17 mouse cellular contexts compared by ENCODE assay signal in genomic region chr1:190623916-190624315, GRCm38 (mm10).
"Had no signal": no experiment of that assay in that cellular context is flagged by ENCODE, and none has a peak within 500 bp of the region (broad histone marks: within the 10 kb centered on the region; RNA-seq: fewer than 3 reads in every experiment).

No protein-coding gene starts in this region.

- H3K9me3 ChIP-seq: neural tube, embryonic 13.5 days; neural tube, embryonic 15.5 days; stomach, embryonic 15.5 days had no signal

- H3K9ac ChIP-seq: neural tube, embryonic 12.5 days; neural tube, embryonic 13.5 days; neural tube, embryonic 15.5 days; stomach, embryonic 15.5 days had no signal

- H3K4me2 ChIP-seq: neural tube, embryonic 12.5 days; neural tube, embryonic 13.5 days; neural tube, embryonic 15.5 days; stomach, embryonic 15.5 days had no signal

- H3K36me3 ChIP-seq: neural tube, embryonic 12.5 days; neural tube, embryonic 13.5 days; neural tube, embryonic 15.5 days; stomach, embryonic 15.5 days had no signal

- DNase-seq: retina, postnatal 1 day; right cerebral cortex, adult 18-20 months; right cerebral cortex, postnatal 14 days; right cerebral cortex, postnatal 25 days; right cerebral cortex, postnatal 4 days; spleen, adult 18-20 months; thymus, adult 18-20 months; thymus, adult 2 months; thymus, postnatal 14 days; thymus, postnatal 25 days; thymus, postnatal 36 days; thymus, postnatal 4 days had no signal

- H3K4me3 ChIP-seq: neural tube, embryonic 12.5 days; neural tube, embryonic 13.5 days; neural tube, embryonic 15.5 days; stomach, embryonic 15.5 days had no signal

- H3K27ac ChIP-seq: neural tube, embryonic 12.5 days; neural tube, embryonic 13.5 days; neural tube, embryonic 15.5 days; stomach, embryonic 15.5 days; stomach, postnatal 0 days had no signal

- H3K27me3 ChIP-seq: neural tube, embryonic 12.5 days; neural tube, embryonic 13.5 days; neural tube, embryonic 15.5 days; stomach, embryonic 15.5 days had no signal

- H3K4me1 ChIP-seq: neural tube, embryonic 12.5 days; neural tube, embryonic 13.5 days; neural tube, embryonic 15.5 days; stomach, embryonic 15.5 days had no signal
